Mouse (Mus musculus) spleen, postnatal 10 days (tissue): ENCODE results near the gene Sox15.
A peak's percentile ranks its signal among the peaks of the same experiment; 100 is the strongest.

Experiments used
- DNase-seq, 2 experiments: peaks; one replicate each; pipeline ENCODE4 v3.0.0; 2021 to 2022; ENCODE audit warnings: low spot score in 2 of 2

Sox15 gene

DNA sequence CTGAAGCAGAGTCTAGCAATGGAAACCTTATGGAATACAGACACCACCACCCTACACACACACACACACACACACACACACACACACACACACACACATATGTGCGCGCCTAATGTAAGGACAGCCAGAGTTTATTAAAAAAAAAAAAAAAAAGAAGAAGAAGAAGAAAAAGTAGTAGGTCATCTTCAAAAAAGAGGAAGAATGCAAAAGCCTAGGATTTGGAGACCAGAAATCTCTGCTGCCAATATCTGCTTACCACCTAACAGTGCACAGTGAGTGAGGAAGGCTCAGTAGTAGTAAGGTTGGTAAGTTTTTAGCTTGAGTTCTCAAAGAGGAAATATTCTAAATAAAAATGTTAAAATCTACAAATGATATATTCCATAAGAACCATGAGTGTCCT is 24.0 kb downstream of the Sox15 start:
- DNase-seq: no peak

GRCm38 (mm10) chr11:69680136-69680855 is 25.2 kb downstream of the Sox15 start:
- DNase-seq: no peak

DNA sequence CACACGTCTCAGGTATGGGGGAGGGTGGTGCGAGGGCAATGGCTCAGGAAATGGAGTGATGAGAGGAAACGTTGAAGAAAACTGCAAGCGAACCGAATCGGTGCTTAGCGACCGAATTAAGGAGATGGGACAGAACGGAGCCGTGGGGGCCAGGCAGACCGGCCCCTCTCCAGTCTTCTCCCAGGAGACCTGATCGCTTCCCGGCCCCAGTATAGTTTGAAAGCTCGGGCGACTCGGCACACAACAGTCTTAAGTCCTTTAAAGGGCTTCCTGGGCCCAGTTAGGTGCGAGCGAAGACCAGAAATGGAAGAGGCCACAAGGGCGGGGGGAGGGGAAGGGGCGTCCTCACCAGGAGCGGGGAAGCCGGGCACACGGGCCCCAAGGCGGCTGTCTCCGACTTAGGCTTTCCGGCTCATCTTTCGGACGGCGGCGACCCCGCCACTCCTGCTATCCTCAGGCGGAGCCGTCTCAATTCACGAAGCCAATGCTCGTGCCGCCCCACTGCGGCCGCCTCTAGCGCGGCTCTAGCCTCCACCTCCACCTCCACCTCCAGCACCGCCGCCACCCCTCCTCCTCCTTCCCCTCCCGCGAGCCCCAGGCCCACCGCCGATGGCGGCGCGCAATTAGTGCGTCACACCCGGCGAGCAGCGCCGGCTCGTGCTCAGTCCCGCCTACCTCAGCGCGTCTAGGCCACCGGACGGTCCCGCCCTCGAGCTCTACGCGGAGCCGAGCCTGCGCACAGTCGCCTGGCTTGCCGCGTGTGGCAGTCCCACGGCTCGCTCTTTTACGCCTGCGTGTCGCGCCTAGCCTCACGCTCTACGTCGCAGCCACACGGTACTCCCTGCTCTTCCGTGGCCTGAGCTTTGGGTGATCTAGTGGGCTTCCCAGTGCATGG is 26.4 kb downstream of the Sox15 start, which contains the start of gene Senp3:
Gene Senp3 (minus strand): TSS at position 771 of the 895 bp plus-strand sequence.
- peak; percentile 90 to 96 for DNase-seq

DNA sequence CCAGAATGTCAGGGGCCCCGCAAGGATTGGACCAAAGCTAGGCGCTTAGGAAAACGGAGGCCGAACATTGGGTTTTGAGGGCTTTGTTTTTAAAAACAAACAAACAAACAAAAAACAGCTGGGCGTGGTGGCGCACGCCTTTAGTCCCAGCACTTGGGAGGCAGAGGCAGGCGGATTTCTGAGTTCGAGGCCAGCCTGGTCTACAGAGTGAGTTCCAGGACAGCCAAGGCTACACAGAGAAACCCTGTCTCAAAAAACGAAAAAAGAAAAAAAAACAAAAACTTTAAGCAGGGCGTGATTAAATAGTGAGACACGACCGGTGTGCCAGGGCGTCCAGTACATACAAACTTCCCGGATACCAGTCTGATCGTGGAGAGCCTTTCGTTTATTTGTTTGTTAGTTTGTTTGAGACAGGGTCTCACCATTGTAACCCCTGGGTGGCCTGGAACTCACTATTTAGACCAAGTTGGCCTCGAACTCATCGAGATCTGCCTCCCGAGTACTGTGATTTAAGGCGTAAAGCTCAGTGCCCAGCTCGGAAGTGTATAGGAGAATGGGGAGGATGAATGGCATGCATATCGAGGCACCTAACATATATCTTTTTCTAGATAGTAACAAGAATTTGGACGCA is 27.2 kb downstream of the Sox15 start:
- peak in 1 of 2 experiments; percentile 30 for DNase-seq

GRCm38 (mm10) chr11:69682840-69683533 is 27.9 kb downstream of the Sox15 start:
- peak; percentile 86 to 93 for DNase-seq

GRCm38 (mm10) chr11:69683576-69683975 is 28.5 kb downstream of the Sox15 start:
- no peak for DNase-seq

DNA sequence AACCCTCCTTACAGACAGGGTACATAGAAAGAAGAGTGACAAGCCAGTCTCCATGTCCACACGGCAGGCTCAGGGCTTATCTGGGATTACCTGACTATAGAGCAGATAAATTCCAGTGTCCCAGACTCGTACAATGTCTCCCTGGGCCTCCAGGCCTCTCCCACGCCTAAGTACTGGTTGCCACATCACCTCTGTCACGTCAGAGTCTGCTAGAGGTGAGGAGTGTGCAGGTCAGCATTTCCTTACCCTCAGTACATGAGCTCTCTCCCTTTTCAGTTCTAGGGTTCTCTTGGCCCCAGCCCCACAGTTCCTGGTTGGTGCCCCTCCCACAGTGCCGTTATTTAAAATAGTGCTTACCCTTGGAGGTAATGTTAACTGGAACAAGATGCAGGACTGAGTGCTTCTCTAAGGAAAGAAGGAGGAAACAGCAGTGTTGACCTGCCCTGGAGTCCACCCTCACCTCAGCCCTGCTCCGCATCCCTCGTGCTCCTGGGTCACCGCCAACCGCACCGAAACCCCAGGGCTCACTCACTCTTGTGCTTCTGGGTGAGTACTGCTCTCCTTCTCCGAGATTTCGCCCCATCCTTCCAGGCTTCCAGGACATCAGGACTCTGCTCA is 29.1 kb downstream of the Sox15 start:
- DNase-seq: no peak

DNA sequence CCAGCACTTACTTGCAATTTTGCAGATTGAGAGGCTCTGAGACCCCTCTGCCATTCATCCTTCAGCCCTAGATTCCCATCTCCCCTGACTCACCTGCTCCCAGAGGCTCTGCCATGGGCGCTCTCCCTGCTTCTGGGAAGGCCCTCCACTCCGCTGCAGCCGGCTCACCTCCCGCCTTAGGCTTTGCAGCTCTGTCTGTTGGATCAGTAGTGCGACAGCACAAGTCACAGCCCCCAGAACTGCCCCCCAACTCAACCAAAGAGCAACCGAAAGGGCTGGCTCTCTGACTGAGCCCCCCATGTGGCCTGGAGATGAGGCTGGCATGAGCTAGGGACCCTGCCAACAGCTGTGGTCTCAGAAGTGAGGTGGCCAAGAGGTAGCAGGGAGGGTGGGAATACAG is 29.8 kb downstream of the Sox15 start:
- DNase-seq: no peak

DNA sequence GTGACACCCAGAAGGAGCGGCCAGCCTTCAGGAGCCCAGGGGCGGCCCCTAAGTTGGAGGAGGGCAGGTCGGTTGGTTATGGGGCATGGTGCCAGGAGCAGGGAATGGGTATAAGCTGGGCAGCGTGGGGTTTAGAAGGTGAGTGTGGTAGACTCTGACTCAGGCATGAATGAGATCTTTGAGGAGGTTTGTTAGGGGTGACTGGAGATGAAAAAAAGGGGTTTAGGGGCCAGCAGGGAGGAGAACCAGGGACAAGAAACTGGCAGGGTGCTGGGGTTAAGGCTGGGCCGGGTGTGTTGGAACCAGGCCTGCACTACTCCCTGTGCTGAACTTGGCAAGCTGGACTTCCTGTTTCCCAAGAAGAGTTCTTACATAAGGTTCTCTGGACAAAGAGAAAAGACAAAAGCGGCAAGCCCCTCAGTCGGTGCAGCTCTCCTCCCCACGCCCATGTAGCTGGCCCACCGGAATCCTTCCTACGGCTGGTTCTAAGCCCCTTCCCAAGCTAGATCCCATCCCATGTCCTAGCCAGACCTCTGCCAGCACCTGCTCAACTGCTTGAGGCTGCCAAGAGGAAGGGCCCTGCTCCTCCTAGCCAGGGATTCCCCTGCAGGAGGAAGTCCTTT is 30.5 kb downstream of the Sox15 start, which contains the start of gene Tnfsf13:
Gene Tnfsf13 (minus strand): TSS at position 259 of the 623 bp plus-strand sequence.
- peak in 1 of 2 experiments; percentile 45 for DNase-seq

DNA sequence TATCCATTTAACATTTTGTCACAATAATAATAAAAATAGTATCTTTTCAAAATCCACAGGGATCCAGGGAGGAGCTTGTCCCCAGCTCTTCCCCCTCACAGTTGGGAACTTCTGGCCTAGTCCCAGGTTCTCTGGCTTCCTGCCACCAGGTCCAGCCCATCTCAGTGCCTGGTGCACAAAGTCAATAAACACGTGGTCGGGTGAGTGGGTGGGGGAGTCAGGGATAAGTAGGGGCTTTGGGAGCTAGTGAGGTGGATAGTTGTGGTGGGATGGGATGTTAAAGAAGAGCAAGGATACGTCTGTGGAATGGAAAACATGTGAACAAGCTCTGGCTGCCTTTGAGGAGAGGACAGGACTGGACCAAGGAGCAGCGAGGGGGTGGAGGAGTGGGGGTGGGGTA is 31.3 kb downstream of the Sox15 start:
- no peak for DNase-seq

GRCm38 (mm10) chr11:69687061-69687460 is 31.9 kb downstream of the Sox15 start:
- no peak for DNase-seq

DNA sequence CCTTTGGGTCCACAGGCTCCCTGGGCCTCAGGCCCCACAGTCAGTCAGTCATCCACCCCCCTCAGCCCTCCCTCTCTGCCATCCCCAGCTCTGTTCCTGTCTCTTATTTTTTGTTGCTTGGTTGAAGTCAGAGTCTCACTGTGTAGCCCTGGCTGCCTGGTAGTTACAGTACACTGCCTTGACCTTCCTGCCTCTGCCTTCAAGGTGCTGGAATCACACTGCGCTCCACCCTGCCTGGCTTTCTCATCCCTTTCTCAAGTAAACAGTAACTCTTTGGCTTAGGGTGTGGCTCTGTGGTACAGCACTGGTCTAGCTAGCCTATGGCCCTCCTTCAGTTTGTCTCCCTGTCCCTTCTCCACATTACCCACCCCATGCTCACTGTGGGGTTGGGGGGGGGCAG is 34.8 kb downstream of the Sox15 start:
- DNase-seq: no peak

DNA sequence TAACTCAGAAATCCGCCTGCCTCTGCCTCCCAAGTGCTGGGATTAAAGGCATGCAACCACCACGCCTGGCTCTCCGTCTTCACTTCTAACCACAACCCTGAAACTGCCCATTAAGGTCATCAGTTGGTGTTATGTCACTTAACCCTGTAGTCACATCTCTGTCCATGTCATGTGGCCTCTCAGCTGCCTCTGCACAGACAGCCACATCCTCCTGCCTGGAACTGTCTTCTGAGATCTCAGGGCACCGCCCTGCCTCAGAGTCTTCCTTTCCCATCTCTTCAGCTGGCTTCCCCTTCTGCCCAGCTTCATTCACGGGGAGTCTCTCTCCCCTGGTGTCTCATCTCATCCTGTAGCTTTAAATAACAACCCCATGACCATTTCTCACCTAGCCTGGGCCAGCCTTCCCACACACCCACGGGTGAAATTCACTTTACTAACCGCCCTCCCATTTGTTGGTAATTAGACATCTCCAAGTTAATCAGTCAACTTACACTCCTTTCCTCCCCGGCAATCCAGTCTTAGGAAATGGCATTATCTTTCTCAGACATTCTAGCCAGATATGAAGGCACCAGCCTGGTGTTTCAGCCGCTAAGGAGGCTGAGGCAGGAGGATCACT is 37.2 kb downstream of the Sox15 start:
- DNase-seq: no peak

DNA sequence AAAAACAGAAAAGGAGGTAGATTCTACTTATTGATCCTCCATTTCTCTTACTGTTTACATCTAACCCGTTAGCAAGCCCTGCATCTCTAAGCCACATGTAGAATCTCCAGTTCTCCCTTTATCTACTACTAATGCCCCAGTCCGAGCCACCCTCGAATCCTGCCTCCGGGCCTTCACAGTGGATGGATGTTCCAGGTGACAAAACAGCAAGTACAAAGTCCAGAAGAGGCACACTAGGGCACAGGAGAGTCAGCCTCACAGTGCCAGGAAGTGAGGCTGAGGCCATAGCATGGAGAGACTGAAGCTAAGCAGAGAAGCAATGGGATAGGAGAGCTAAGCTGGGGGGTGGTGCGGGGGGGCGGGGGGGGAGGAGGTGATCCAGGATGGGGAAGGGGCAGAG is 37.7 kb downstream of the Sox15 start:
- no peak for DNase-seq

GRCm38 (mm10) chr11:69693421-69693965 is 38.4 kb downstream of the Sox15 start:
- no peak for DNase-seq

GRCm38 (mm10) chr11:69695046-69695360 is 39.9 kb downstream of the Sox15 start:
- no peak for DNase-seq

DNA sequence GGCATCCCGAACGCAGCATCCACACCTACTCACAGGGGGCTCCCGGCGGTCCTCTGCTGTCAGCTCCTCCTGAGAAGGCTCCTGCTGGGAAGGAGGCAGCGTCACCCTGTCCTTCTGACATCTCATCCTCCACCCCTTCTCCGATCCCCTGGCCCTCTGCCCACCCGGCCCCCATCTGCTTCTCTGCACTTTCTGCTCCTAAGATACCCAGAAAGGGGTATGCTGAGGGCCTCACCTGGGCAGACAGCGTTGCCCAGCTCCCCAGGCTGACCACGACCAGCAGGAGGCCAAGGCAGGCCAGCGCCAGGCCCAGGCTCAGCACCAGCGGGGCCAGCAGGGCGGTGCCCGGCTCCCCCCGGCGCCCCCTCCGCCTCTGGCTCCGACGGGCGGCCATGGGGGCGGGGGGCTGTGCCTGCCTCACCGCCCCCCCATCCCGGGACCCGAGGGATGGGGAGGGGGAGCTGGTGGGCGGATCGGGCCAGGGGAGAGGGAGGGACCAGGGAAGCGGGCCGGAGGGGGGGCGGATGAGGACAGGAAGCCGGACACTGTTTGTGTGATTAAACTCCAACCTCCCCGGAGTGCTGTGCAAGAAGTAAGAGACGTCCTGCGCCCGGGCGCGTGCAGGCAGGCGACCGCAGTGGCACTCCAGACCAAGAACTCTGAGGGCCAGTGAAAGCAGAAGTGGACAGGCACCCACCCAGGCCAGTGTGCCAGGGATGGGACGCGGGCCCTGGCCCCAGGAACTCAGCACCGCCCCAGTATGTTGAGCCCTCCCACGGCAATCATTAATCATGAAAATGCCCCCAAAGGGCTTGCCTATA is 40.5 kb downstream of the Sox15 start, which contains the start of the genes Tnfsf12 and Tnfsfm13:
Gene Tnfsf12 (minus strand): TSS at position 489 of the 821 bp plus-strand sequence.
Gene Tnfsfm13 (minus strand): TSS at position 738 of the 821 bp plus-strand sequence.
- peak in 1 of 2 experiments; percentile 53 for DNase-seq

DNA sequence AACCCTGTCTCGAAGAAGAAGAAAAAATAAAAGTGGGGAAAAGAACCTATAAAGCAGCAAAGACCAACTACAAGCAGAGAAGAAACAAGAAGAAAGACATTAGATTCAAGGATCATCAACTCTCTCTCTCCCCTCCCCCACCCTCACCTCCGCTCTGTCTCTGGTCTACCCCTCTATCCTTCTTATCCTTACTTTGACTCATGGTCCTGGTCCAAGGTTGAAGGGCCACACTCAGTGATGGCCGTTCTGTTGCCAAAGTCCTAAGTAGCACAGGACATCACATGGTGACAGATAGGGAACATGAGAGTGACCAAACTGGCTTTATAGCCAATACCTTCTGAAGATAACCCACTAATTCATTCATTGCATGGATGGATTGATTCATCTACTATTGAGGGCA is 42.3 kb downstream of the Sox15 start:
- no peak for DNase-seq

DNA sequence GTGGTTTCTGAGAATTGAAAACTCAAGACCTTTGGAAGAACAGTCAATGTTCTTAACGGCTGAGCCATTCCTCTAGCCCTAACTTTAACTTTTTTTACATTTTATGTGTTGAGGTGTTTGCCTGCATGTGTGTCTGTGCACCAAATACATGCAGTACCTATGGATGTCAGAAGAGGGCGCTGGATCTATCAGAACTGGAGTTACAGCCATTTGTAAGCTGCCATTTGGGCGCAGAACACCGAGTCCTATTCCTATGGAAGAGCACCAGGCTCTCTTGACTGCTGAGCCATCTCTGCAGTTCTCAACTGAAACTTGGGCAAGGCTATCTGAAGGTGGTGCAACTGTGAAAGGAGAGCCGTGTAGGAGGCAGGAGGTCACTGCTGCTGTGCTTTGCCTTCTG is 43.5 kb downstream of the Sox15 start:
- no peak for DNase-seq
